Mouse (Mus musculus) embryonic facial prominence, embryonic 14.5 days (tissue): ENCODE results near the gene Dlx6. TPM values are rescaled to one million over a fixed set of nuclear protein-coding genes. Genes with fewer than 3 reads are reported as not detected.
A peak's percentile ranks its signal among the peaks of the same experiment; 100 is the strongest.

ENCODE experiments used
- ATAC-seq: fragments of 200-750 bp; cut with Nextera tagmentation; 2 replicates; pipeline ENCODE4 v1.8.0; 2017; ENCODE audit warnings: low read depth, moderate number of reproducible peaks, moderate TSS enrichment
- DNase-seq: peaks from one replicate; pipeline ENCODE4 v3.0.0-alpha.2; 2015; ENCODE audit warnings: low spot score
- H3K27ac ChIP-seq: fragments of 300-500 bp; sonication (generic); replicated peaks from 2 replicates; pipeline ENCODE4 v1.5.1; 2014; ENCODE audit warnings: low read depth, mild to moderate bottlenecking, low read length, moderate library complexity
- H3K27me3 ChIP-seq: fragments of 300-500 bp; sonication (generic); replicated peaks from 2 replicates; pipeline ENCODE4 v1.6.1; 2014; ENCODE audit warnings: low read length; ENCODE audit not compliant: control insufficient read depth, insufficient read depth
- H3K36me3 ChIP-seq: fragments of 300-500 bp; sonication (generic); 2 replicates; pipeline ENCODE4 v1.6.1; 2014; ENCODE audit warnings: low read length, mixed read lengths; ENCODE audit not compliant: control insufficient read depth, insufficient read depth
- H3K4me1 ChIP-seq: fragments of 300-500 bp; sonication (generic); 2 replicates; pipeline ENCODE4 v1.6.1; 2014; ENCODE audit warnings: antibody characterized with exemption, low read length; ENCODE audit not compliant: control insufficient read depth, insufficient read depth
- H3K4me2 ChIP-seq: fragments of 300-500 bp; sonication (generic); 2 replicates; pipeline ENCODE4 v1.6.1; 2014; ENCODE audit warnings: low read depth, mild to moderate bottlenecking, low read length, moderate library complexity, mixed read lengths
- H3K4me3 ChIP-seq: fragments of 300-500 bp; sonication (generic); 2 replicates; pipeline ENCODE4 v1.5.1; 2014; ENCODE audit warnings: low read depth, mild to moderate bottlenecking, low read length
- H3K9ac ChIP-seq: fragments of 300-500 bp; sonication (generic); 2 replicates; pipeline ENCODE4 v1.6.1; 2014; ENCODE audit warnings: low read depth, mild to moderate bottlenecking, low read length, moderate library complexity, mixed read lengths
- H3K9me3 ChIP-seq: fragments of 300-500 bp; sonication (generic); 2 replicates; pipeline ENCODE4 v1.6.1; 2016; ENCODE audit warnings: low read length; ENCODE audit not compliant: control insufficient read depth
- WGBS: fragments of 180-500 bp; shearing (Covaris S2); extraction: QIAGEN DNeasy Blood & Tissue Kit; methylation state at CpG from one replicate; pipeline ENCODE4 v1.1.7; 2014; 5-methylcytosine and 5-hydroxymethylcytosine counted together
- polyA plus RNA-seq: library from polyadenylated mRNA; unstranded; fragments of >200 nt; fragmentation: Nextera tagmentation; extraction: Ambion mirVana; gene quantifications from 2 replicates; pipeline ENCODE4 v1.2.1, GENCODE M21; 2014

The Dlx6 gene
- polyA plus RNA-seq, 1 experiment from 2014 or later: 2.8 TPM

DNA sequence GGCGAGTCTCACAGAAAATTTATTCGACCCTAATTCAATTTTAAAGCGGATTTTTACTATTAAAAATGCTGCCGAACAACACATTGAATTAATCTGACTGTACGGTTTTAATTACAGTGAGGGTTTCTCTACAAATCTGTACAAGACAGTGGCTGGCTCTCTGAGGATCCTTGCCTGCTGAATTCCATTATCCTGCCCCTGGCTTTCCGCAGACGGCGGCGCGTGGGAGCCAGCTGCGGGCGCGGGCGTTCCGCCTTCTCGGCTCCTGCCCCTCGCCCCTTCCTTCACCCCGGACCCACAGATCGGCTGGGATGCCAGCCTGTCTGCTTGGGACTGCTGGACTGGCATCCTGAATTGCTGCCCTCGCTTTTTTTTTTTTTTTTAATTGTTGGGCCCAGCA lies 6.8 kb upstream of the Dlx6 start:
- ATAC-seq (no peak), DNase-seq (peak; percentile 73)
- Histone ChIP-seq H3K4me1 (no peaks in the 10 kb centered on the region), H3K9ac (peak overlapping the region; percentile 17; the same call in 1 of the 2 replicates), H3K27ac (0 out of 2 replicates have a peak overlapping the region, but pooled peaks have one; percentile 9), H3K9me3 (no peaks in the 10 kb centered on the region), H3K36me3 (no peaks in the 10 kb centered on the region), H3K4me2 (peak overlapping the region; percentile 46), H3K27me3 (peaks cover 97% of the 10 kb centered on the region), H3K4me3 (peak overlapping the region; percentile 15)
- 1% methylated on average over 20 of the region's 20 CpGs for WGBS

DNA sequence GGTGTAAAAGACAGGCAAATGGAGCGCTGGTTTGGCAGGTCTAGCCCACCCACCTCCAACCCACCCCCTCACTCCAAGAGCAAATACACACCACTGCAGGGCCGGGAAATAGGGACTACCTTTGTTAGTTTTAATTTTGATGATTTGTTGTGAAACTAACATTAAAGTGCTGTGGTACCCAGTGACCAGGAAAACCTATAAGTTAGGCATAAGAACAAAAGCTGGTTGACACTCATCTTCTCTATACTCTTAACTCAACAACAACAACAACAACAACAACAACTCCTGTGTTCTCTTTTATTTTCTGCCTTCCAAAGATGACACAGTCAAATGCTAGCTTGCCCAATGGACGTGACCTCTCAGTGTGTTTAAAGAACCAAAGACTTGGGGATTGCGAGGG lies 6.3 kb upstream of the Dlx6 start:
- H3K9me3 ChIP-seq: no peaks in the 10 kb centered on the region
- peak overlapping the region; percentile 15; the same call in 1 of the 2 replicates for H3K4me3 ChIP-seq
- no peaks in the 10 kb centered on the region for H3K36me3 ChIP-seq
- H3K27ac ChIP-seq: 0 out of 2 replicates have a peak overlapping the region, but pooled peaks have one; percentile 9
- ATAC-seq (no peak), DNase-seq (no peak)
- no peak overlapping the region for H3K9ac ChIP-seq
- peak overlapping the region; percentile 46 for H3K4me2 ChIP-seq
- H3K27me3 ChIP-seq: peaks cover 96% of the 10 kb centered on the region
- H3K4me1 ChIP-seq: no peaks in the 10 kb centered on the region
- WGBS: 12% methylated on average over 4 of the region's 4 CpGs

DNA sequence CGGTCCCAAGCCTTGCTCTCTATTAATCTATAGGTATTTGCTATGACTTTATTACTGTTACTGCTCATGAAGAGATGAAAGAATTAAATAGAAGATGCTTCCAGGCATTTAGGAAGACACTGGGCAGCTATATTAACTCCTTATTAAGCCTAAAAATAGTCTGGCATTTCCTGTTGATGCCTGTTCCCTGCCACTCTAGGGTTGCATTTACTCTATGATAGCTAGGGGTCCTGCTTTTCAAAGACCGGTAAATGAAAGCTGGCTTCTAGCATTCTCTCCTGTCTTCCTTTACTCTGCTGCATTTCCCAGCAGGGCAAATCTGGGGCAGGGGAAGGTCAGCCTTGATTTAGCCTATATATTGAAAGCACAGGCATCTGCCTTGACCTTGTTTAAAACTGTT lies 5.4 kb upstream of the Dlx6 start:
- H3K27ac ChIP-seq: no peak overlapping the region
- no peak overlapping the region; the same call in 1 of the 2 replicates for H3K9ac ChIP-seq
- DNase-seq: no peak
- peaks cover 95% of the 10 kb centered on the region for H3K27me3 ChIP-seq
- H3K4me1 ChIP-seq: no peaks in the 10 kb centered on the region; the same call in 1 of the 2 replicates
- H3K4me3 ChIP-seq: no peak overlapping the region
- H3K4me2 ChIP-seq: no peak overlapping the region
- ATAC-seq: no peak
- WGBS: 27% methylated on average over 2 of the region's 2 CpGs
- H3K36me3 ChIP-seq: no peaks in the 10 kb centered on the region
- H3K9me3 ChIP-seq: no peaks in the 10 kb centered on the region

DNA sequence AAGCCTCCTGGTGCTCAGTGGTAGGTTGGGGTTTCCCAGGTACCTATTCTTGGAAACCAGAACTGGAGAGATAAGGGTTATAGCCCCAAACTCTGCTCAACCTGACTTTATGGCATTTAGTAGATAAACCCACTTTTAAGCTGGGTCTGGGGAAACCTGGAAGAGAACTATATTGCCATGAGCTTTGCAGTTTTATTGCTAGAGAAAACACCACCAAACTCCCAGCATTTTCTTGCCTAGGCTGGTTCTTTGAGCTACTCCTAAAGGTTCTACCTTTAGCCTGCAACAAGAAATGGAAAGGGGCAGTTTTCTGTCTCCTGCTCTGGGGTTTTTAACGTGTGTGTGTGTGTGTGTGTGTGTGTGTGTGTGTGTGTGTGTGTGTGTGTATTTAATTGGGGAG lies 4.6 kb upstream of the Dlx6 start:
- H3K9me3 ChIP-seq: no peaks in the 10 kb centered on the region
- H3K27me3 ChIP-seq: peaks cover 95% of the 10 kb centered on the region
- no peak overlapping the region for H3K4me2 ChIP-seq
- no peak overlapping the region for H3K9ac ChIP-seq
- H3K36me3 ChIP-seq: no peaks in the 10 kb centered on the region
- no peak for DNase-seq
- H3K4me1 ChIP-seq: peaks cover 5% of the 10 kb centered on the region; the same call in 1 of the 2 replicates
- WGBS: 31% methylated on average over 1 of the region's 1 CpGs
- H3K4me3 ChIP-seq: no peak overlapping the region
- ATAC-seq: no peak
- 0 out of 2 replicates have a peak overlapping the region, but pooled peaks have one; percentile 10 for H3K27ac ChIP-seq

GRCm38 (mm10) chr6:6859111-6859949 lies 3.8 kb upstream of the Dlx6 start:
- WGBS: 6% methylated on average over 19 of the region's 19 CpGs
- no peak for ATAC-seq
- DNase-seq: no peak
- H3K4me1 ChIP-seq: peaks cover 10% of the 10 kb centered on the region; the same call in 1 of the 2 replicates
- H3K36me3 ChIP-seq: no peaks in the 10 kb centered on the region
- peak overlapping the region; percentile 38 for H3K4me3 ChIP-seq
- H3K9ac ChIP-seq: peak overlapping the region; percentile 67
- peak overlapping the region; percentile 72 for H3K4me2 ChIP-seq
- peak overlapping the region; percentile 77 for H3K27ac ChIP-seq
- peaks cover 96% of the 10 kb centered on the region for H3K27me3 ChIP-seq
- H3K9me3 ChIP-seq: no peaks in the 10 kb centered on the region

- peaks cover 95% of the 10 kb centered on the region for H3K27me3 ChIP-seq
Measured at GRCm38 (mm10) chr6:6859950-6860410, 3.2 kb upstream of the Dlx6 start.

GRCm38 (mm10) chr6:6860411-6861085 lies 2.6 kb upstream of the Dlx6 start:
- Histone ChIP-seq H3K4me2 (peak overlapping the region; percentile 72), H3K27me3 (peaks cover 95% of the 10 kb centered on the region), H3K36me3 (no peaks in the 10 kb centered on the region), H3K9me3 (no peaks in the 10 kb centered on the region), H3K9ac (peak overlapping the region; percentile 67), H3K4me3 (peak overlapping the region; percentile 38), H3K4me1 (peaks cover 10% of the 10 kb centered on the region; the same call in 1 of the 2 replicates), H3K27ac (peak overlapping the region; percentile 77)
- ATAC-seq (no peak), DNase-seq (no peak)
- under 1% methylated on average over 31 of the region's 33 CpGs for WGBS

More at GRCm38 (mm10) chr6:6859950-6860410, 3.2 kb upstream of the Dlx6 start:
- Histone ChIP-seq H3K9me3 (no peaks in the 10 kb centered on the region), H3K27ac (peak overlapping the region; percentile 77), H3K9ac (peak overlapping the region; percentile 67), H3K4me1 (peaks cover 10% of the 10 kb centered on the region; the same call in 1 of the 2 replicates), H3K4me3 (peak overlapping the region; percentile 38), H3K4me2 (peak overlapping the region; percentile 72), H3K36me3 (no peaks in the 10 kb centered on the region)
- ATAC-seq (no peak), DNase-seq (no peak)
- 3% methylated on average over 21 of the region's 21 CpGs for WGBS

- Histone ChIP-seq H3K9me3 (no peaks in the 10 kb centered on the region), H3K27me3 (peaks cover 97% of the 10 kb centered on the region), H3K4me3 (peak overlapping the region; percentile 38), H3K36me3 (no peaks in the 10 kb centered on the region), H3K9ac (peak overlapping the region; percentile 67), H3K4me2 (peak overlapping the region; percentile 72), H3K27ac (peak overlapping the region; percentile 77), H3K4me1 (peaks cover 10% of the 10 kb centered on the region; the same call in 1 of the 2 replicates)
- ATAC-seq: no peak
- WGBS: 2% methylated on average over 21 of the region's 21 CpGs
- DNase-seq: no peak
Measured at GRCm38 (mm10) chr6:6861086-6861797, 1.9 kb upstream of the Dlx6 start.
